Mouse (Mus musculus): ENCODE measurements at regions not wholly inside any gene's neighbourhood (a gene's known extent, or its start where the extent isn't known, plus 50 kb on each side); places are given as distances from the start of the nearest gene placed in this dataset.

- WGBS: 66% methylated on average over 6 of the region's 6 CpGs
These were observed 1372.4 kb upstream of the Sel1l start for GRCm38 (mm10) chr12:93221179-93221922.

GRCm38 (mm10) chr12:93207596-93207995 is 1358.6 kb upstream of the Sel1l start:
- Histone ChIP-seq H3K4me2 (ENCODE audit: low read depth, low read length) (no peak overlapping the region), H3K36me3 (replicated peaks; ENCODE audit: control insufficient read depth, insufficient read depth, low read length) (no peaks in the 10 kb centered on the region), H3K27me3 (ENCODE audit: control insufficient read depth, insufficient read depth, low read length) (no peaks in the 10 kb centered on the region), H3K27ac (ENCODE audit: low read depth) (no peak overlapping the region), H3K9me3 (replicated peaks; ENCODE audit: control insufficient read depth, low read length) (no peaks in the 10 kb centered on the region), H3K4me1 (ENCODE audit: control insufficient read depth, insufficient read depth) (no peaks in the 10 kb centered on the region), H3K9ac (replicated peaks; ENCODE audit: low read depth, low read length) (no peak overlapping the region), H3K4me3 (ENCODE audit: low read depth, low read length) (no peak overlapping the region)
- TF ChIP-seq CTCF (IDR thresholded peaks at IDR 0.05; ENCODE audit: low read depth): no peak
- no peak for TF ChIP-seq EP300 (IDR thresholded peaks at IDR 0.05; ENCODE audit: low read depth)
- WGBS: 72% methylated on average over 3 of the region's 3 CpGs
- DNase-seq (ENCODE audit: low spot score) (no peak), ATAC-seq (ENCODE audit: insufficient read depth, low read depth) (no peak)

More at GRCm38 (mm10) chr12:93221179-93221922, 1372.4 kb upstream of the Sel1l start:
- H3K4me1 ChIP-seq (ENCODE audit: control insufficient read depth, insufficient read depth): no peaks in the 10 kb centered on the region
- TF ChIP-seq EP300 (IDR thresholded peaks at IDR 0.05; ENCODE audit: low read depth) (no peak), CTCF (IDR thresholded peaks at IDR 0.05; ENCODE audit: low read depth) (no peak)
- no peak overlapping the region for H3K4me3 ChIP-seq (ENCODE audit: low read depth, low read length)
- ATAC-seq (ENCODE audit: insufficient read depth, low read depth) (no peak), DNase-seq (ENCODE audit: low spot score) (no peak)
- no peaks in the 10 kb centered on the region for H3K9me3 ChIP-seq (replicated peaks; ENCODE audit: control insufficient read depth, low read length)
- no peaks in the 10 kb centered on the region for H3K36me3 ChIP-seq (replicated peaks; ENCODE audit: control insufficient read depth, insufficient read depth, low read length)
- H3K9ac ChIP-seq (replicated peaks; ENCODE audit: low read depth, low read length): no peak overlapping the region
- H3K27ac ChIP-seq (ENCODE audit: low read depth): no peak overlapping the region
- no peaks in the 10 kb centered on the region for H3K27me3 ChIP-seq (ENCODE audit: control insufficient read depth, insufficient read depth, low read length)
- H3K4me2 ChIP-seq (ENCODE audit: low read depth, low read length): no peak overlapping the region

GRCm38 (mm10) chr12:93188940-93189339 is 1340.0 kb upstream of the Sel1l start:
- ATAC-seq (ENCODE audit: insufficient read depth, low read depth) (no peak), DNase-seq (ENCODE audit: low spot score) (no peak)
- H3K9me3 ChIP-seq (replicated peaks; ENCODE audit: control insufficient read depth, low read length): no peaks in the 10 kb centered on the region
- H3K9ac ChIP-seq (replicated peaks; ENCODE audit: low read depth, low read length): no peak overlapping the region
- no peak overlapping the region for H3K27ac ChIP-seq (ENCODE audit: low read depth)
- no peaks in the 10 kb centered on the region for H3K27me3 ChIP-seq (ENCODE audit: control insufficient read depth, insufficient read depth, low read length)
- TF ChIP-seq CTCF (IDR thresholded peaks at IDR 0.05; ENCODE audit: low read depth) (no peak), EP300 (IDR thresholded peaks at IDR 0.05; ENCODE audit: low read depth) (no peak)
- H3K36me3 ChIP-seq (replicated peaks; ENCODE audit: control insufficient read depth, insufficient read depth, low read length): no peaks in the 10 kb centered on the region
- no peak overlapping the region for H3K4me2 ChIP-seq (ENCODE audit: low read depth, low read length)
- no peak overlapping the region for H3K4me3 ChIP-seq (ENCODE audit: low read depth, low read length)
- no peaks in the 10 kb centered on the region for H3K4me1 ChIP-seq (ENCODE audit: control insufficient read depth, insufficient read depth)
- 35% methylated on average over 1 of the region's 1 CpGs for WGBS

DNA sequence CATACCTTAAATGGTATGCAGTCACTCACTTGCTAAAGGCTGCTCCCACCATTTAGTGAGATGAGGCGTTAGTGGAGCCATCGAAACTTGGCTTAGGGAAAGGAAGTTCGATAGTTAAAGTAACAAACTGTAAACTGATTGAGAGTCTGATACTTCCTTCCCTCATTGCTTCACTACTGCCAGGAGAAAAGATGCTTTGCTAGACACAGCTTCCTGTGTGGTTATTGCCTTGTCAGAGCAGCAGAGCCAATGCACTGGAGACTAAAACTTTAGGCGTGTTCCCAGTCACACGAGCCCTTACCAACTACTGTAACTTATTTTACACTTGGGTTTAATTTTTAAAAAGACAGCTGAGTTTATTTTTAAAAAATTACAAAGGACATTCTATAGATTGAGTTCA is 1324.8 kb upstream of the Sel1l start:
- H3K36me3 ChIP-seq (replicated peaks; ENCODE audit: control insufficient read depth, insufficient read depth, low read length): no peaks in the 10 kb centered on the region
- H3K27me3 ChIP-seq (ENCODE audit: control insufficient read depth, insufficient read depth, low read length): no peaks in the 10 kb centered on the region
- DNase-seq (ENCODE audit: low spot score) (no peak), ATAC-seq (ENCODE audit: insufficient read depth, low read depth) (no peak)
- H3K27ac ChIP-seq (ENCODE audit: low read depth): no peak overlapping the region
- H3K4me3 ChIP-seq (ENCODE audit: low read depth, low read length): no peak overlapping the region
- no peaks in the 10 kb centered on the region for H3K9me3 ChIP-seq (replicated peaks; ENCODE audit: control insufficient read depth, low read length)
- no peak for TF ChIP-seq EP300 (IDR thresholded peaks at IDR 0.05; ENCODE audit: low read depth)
- no peak overlapping the region for H3K9ac ChIP-seq (replicated peaks; ENCODE audit: low read depth, low read length)
- H3K4me2 ChIP-seq (ENCODE audit: low read depth, low read length): no peak overlapping the region
- no peaks in the 10 kb centered on the region for H3K4me1 ChIP-seq (ENCODE audit: control insufficient read depth, insufficient read depth)
- WGBS: 65% methylated on average over 5 of the region's 5 CpGs

DNA sequence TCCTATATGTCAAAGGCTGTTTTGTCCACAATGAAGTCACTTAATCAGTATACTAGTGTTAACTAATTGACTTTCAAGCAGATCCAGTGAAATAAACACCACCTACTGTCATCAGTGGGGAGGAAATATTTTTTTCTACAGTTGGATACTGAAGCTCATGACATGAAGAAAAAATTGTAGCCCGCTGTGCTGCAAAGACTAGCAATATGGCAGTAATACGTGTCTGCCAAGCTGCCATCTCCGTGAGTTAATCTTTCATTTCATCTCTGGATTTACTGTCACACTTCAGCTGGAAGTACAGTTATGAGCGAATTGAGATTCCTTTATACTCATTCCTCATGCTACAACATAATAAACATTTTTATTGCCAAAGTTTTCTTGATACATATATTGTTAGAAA is 1311.3 kb upstream of the Sel1l start:
- WGBS: 79% methylated on average over 4 of the region's 4 CpGs
- TF ChIP-seq EP300 (IDR thresholded peaks at IDR 0.05; ENCODE audit: low read depth) (no peak), CTCF (IDR thresholded peaks at IDR 0.05; ENCODE audit: low read depth) (no peak)
- DNase-seq (ENCODE audit: low spot score): no peak

More for the DNA sequence above, 1311.3 kb upstream of the Sel1l start:
- H3K4me3 ChIP-seq (ENCODE audit: low read depth, low read length): no peak overlapping the region
- no peaks in the 10 kb centered on the region for H3K4me1 ChIP-seq (ENCODE audit: control insufficient read depth, insufficient read depth)
- H3K36me3 ChIP-seq (replicated peaks; ENCODE audit: control insufficient read depth, insufficient read depth, low read length): no peaks in the 10 kb centered on the region
- H3K9ac ChIP-seq (replicated peaks; ENCODE audit: low read depth, low read length): no peak overlapping the region
- H3K27me3 ChIP-seq (ENCODE audit: control insufficient read depth, insufficient read depth, low read length): no peaks in the 10 kb centered on the region
- ATAC-seq (ENCODE audit: insufficient read depth, low read depth): no peak
- H3K27ac ChIP-seq (ENCODE audit: low read depth): no peak overlapping the region
- no peak overlapping the region for H3K4me2 ChIP-seq (ENCODE audit: low read depth, low read length)
- no peaks in the 10 kb centered on the region for H3K9me3 ChIP-seq (replicated peaks; ENCODE audit: control insufficient read depth, low read length)
